Mouse (Mus musculus) c-Kit-positive CD71-positive TER-119-negative erythroid progenitor cells, embryonic 14.5 days (primary cell): ENCODE data around the gene Sfxn3.
A peak's percentile ranks its signal among the peaks of the same experiment; 100 is the strongest.

ENCODE experiments used
- DNase-seq: peaks from one replicate; pipeline ENCODE4 v3.0.0-alpha.2; 2013; ENCODE audit warnings: low read depth

The Sfxn3 gene

GRCm38 (mm10) chr19:45046523-45047321 lies 581 bp upstream of the Sfxn3 start:
- DNase-seq = peak; percentile 66

- DNase-seq = no peak
These were observed 786 bp downstream of the Sfxn3 start for GRCm38 (mm10) chr19:45047935-45048643.

- DNase-seq = no peak
These were observed 1.5 kb downstream of the Sfxn3 start for GRCm38 (mm10) chr19:45048644-45049365.

GRCm38 (mm10) chr19:45049523-45049922 lies 2.2 kb downstream of the Sfxn3 start:
- DNase-seq = no peak

GRCm38 (mm10) chr19:45053451-45053850 lies 6.1 kb downstream of the Sfxn3 start:
- no peak for DNase-seq

GRCm38 (mm10) chr19:45054892-45055690 lies 7.8 kb downstream of the Sfxn3 start:
- DNase-seq = no peak

GRCm38 (mm10) chr19:45056364-45056763 lies 9.1 kb downstream of the Sfxn3 start:
- DNase-seq = no peak

GRCm38 (mm10) chr19:45056908-45057698 lies 9.8 kb downstream of the Sfxn3 start:
- no peak for DNase-seq

- DNase-seq = no peak
These were observed 10.4 kb downstream of the Sfxn3 start for GRCm38 (mm10) chr19:45057724-45058112.

- DNase-seq = peak; percentile 95
These were observed 11.0 kb downstream of the Sfxn3 start for GRCm38 (mm10) chr19:45058113-45058839.

- DNase-seq = no peak
These were observed 11.5 kb downstream of the Sfxn3 start for GRCm38 (mm10) chr19:45058841-45059240.

GRCm38 (mm10) chr19:45063565-45064292 lies 16.4 kb downstream of the Sfxn3 start:
- no peak for DNase-seq

GRCm38 (mm10) chr19:45065226-45065625 lies 17.9 kb downstream of the Sfxn3 start:
- DNase-seq = no peak

- no peak for DNase-seq
These were observed 19.9 kb downstream of the Sfxn3 start for GRCm38 (mm10) chr19:45067170-45067569.

GRCm38 (mm10) chr19:45067758-45068510 lies 20.6 kb downstream of the Sfxn3 start:
- no peak for DNase-seq

GRCm38 (mm10) chr19:45073871-45074542 lies 26.7 kb downstream of the Sfxn3 start:
- DNase-seq = peak; percentile 86

- DNase-seq = peak; percentile 76
These were observed 27.4 kb downstream of the Sfxn3 start, which contains the start of gene Kazald1 for GRCm38 (mm10) chr19:45074580-45075322. Gene Kazald1, plus strand, starts transcription at chr19:45075241.
